Mouse (Mus musculus) embryo, embryonic 11.5 days (tissue): Measurements from ENCODE around the gene Actc1.

ENCODE experiments used
- DNase-seq: peaks from one replicate; pipeline ENCODE4 v3.0.0-alpha.2; 2012; ENCODE audit warnings: low read depth, low spot score

Actc1 gene

GRCm38 (mm10) chr2:114052696-114053598, at the start of gene Actc1:
Gene Actc1 (minus strand): TSS chr2:114053548.
- DNase-seq = no peak

- no peak for DNase-seq
These were observed 49.1 kb upstream of the Actc1 start for GRCm38 (mm10) chr2:114102471-114102870.

GRCm38 (mm10) chr2:114100834-114101233, 47.5 kb upstream of the Actc1 start:
- no peak for DNase-seq

- no peak for DNase-seq
These were observed 46.5 kb upstream of the Actc1 start for GRCm38 (mm10) chr2:114099816-114100215.

- no peak for DNase-seq
These were observed 45.8 kb upstream of the Actc1 start for GRCm38 (mm10) chr2:114099109-114099508.

- DNase-seq = no peak
These were observed 44.3 kb upstream of the Actc1 start for GRCm38 (mm10) chr2:114097627-114098026.

- DNase-seq = no peak
These were observed 43.2 kb upstream of the Actc1 start for GRCm38 (mm10) chr2:114096570-114096969.

GRCm38 (mm10) chr2:114095348-114095747, 42.0 kb upstream of the Actc1 start:
- DNase-seq = no peak

GRCm38 (mm10) chr2:114094696-114095095, 41.3 kb upstream of the Actc1 start:
- DNase-seq = no peak

- DNase-seq = no peak
These were observed 40.2 kb upstream of the Actc1 start for GRCm38 (mm10) chr2:114093577-114093976.

- DNase-seq = no peak
These were observed 36.5 kb upstream of the Actc1 start for GRCm38 (mm10) chr2:114089862-114090261.

GRCm38 (mm10) chr2:114087271-114087670, 33.9 kb upstream of the Actc1 start:
- DNase-seq = no peak

GRCm38 (mm10) chr2:114071876-114072275, 18.5 kb upstream of the Actc1 start:
- no peak for DNase-seq

- DNase-seq = no peak
These were observed 12.9 kb upstream of the Actc1 start for GRCm38 (mm10) chr2:114066226-114066625.

GRCm38 (mm10) chr2:114064004-114064403, 10.7 kb upstream of the Actc1 start:
- no peak for DNase-seq

- DNase-seq = no peak
These were observed 6.8 kb upstream of the Actc1 start for GRCm38 (mm10) chr2:114060071-114060591.

GRCm38 (mm10) chr2:114059608-114060007, 6.3 kb upstream of the Actc1 start:
- no peak for DNase-seq

GRCm38 (mm10) chr2:114058226-114058796, 5.0 kb upstream of the Actc1 start:
- DNase-seq = no peak

- no peak for DNase-seq
These were observed 4.0 kb upstream of the Actc1 start for GRCm38 (mm10) chr2:114057303-114057853.

GRCm38 (mm10) chr2:114054129-114054528, 781 bp upstream of the Actc1 start:
- no peak for DNase-seq

GRCm38 (mm10) chr2:114051871-114052241, 1.5 kb downstream of the Actc1 start:
- DNase-seq = no peak

- no peak for DNase-seq
These were observed 2.1 kb downstream of the Actc1 start for GRCm38 (mm10) chr2:114051111-114051870.
